Mouse (Mus musculus): ENCODE results near the gene Znrf3.

DNA sequence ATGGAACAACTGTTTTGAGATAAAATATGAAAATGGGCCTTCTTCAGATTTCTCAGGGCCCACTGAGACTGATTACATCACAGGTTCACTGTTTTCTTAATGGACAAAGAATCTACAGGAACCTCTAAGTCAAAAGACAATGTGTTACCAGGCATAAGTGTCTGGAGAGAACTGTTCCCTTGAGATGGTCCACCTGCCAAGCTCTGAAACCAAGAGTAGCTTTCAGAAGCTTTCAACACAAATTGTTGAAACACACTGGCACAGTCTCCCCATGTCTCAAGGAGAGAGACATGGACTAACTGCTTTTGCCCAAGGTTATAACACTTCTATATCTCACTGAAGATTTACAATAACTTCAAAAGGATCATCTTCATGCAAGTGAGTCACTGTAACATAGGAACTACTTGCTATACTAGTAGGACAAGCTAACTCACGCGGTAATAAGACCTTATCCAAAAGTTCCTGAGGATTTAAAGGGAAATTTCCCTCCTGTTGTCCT is 89.3 kb downstream of the Znrf3 start:
- TF ChIP-seq POLR2A (IDR thresholded peaks at IDR 0.05; ENCODE audit: insufficient read depth, low read depth, low read length) (no peak), CTCF (IDR thresholded peaks at IDR 0.05; ENCODE audit: insufficient read depth, low read depth, low read length) (no peak)
